Mouse (Mus musculus) splenic B cell, adult 2 months (primary cell): Measurements from ENCODE around the gene Dcst1.

Experiments
- DNase-seq: peaks from one replicate; pipeline ENCODE4 v3.0.0-alpha.2; 2011; ENCODE audit warnings: low read depth, low spot score
- H3K27me3 ChIP-seq: 2 replicates; pipeline ENCODE4 v1.6.1; 2012; ENCODE audit warnings: mild to moderate bottlenecking, low read length, moderate library complexity, mixed read lengths; ENCODE audit not compliant: control insufficient read depth, poor library complexity, insufficient read depth, severe bottlenecking
- H3K36me3 ChIP-seq: 2 replicates; pipeline ENCODE4 v1.6.1; 2012; ENCODE audit warnings: mild to moderate bottlenecking, low read length, moderate library complexity, mixed read lengths; ENCODE audit not compliant: control insufficient read depth, poor library complexity, insufficient read depth, severe bottlenecking

The Dcst1 gene

GRCm38 (mm10) chr3:89359630-89360029, 5.4 kb downstream of the Dcst1 start:
- H3K36me3 ChIP-seq: no peaks in the 10 kb centered on the region
- H3K27me3 ChIP-seq: no peaks in the 10 kb centered on the region
- no peak for DNase-seq

DNA sequence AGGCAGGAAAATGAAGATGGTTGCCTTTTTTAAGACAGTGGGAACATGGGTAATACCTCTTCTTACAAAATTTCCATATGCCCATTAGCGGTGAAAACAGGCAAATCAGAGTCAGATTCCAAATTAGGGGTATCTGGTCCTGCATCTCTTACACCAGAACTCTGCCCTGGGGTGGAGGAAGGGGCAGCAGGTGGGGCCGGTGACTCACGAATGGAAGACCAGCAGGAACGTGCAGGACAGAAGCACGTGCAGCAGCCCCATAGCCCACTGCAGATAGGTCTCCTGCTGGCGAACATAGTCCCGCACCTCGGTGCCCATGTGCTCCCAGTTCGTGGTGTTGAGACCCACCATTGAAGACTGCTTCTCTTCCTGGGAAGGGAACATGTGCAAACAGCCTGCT, 9.0 kb downstream of the Dcst1 start:
- no peaks in the 10 kb centered on the region for H3K36me3 ChIP-seq
- DNase-seq: no peak
- H3K27me3 ChIP-seq: no peaks in the 10 kb centered on the region

- DNase-seq: no peak
- no peaks in the 10 kb centered on the region for H3K27me3 ChIP-seq
- H3K36me3 ChIP-seq: no peaks in the 10 kb centered on the region
These were observed 9.5 kb downstream of the Dcst1 start for GRCm38 (mm10) chr3:89355512-89355902.

- Histone ChIP-seq H3K27me3 (no peaks in the 10 kb centered on the region), H3K36me3 (no peaks in the 10 kb centered on the region)
- DNase-seq: peak; percentile 83
These were observed 10.1 kb downstream of the Dcst1 start for GRCm38 (mm10) chr3:89354816-89355511.

- no peaks in the 10 kb centered on the region for H3K27me3 ChIP-seq
- no peaks in the 10 kb centered on the region for H3K36me3 ChIP-seq
- DNase-seq: no peak
These were observed 13.8 kb downstream of the Dcst1 start for GRCm38 (mm10) chr3:89351271-89351670.

- DNase-seq: peak; percentile 85
- no peaks in the 10 kb centered on the region for H3K36me3 ChIP-seq
- H3K27me3 ChIP-seq: no peaks in the 10 kb centered on the region
These were observed 15.1 kb downstream of the Dcst1 start, which contains the start of gene Adam15 for GRCm38 (mm10) chr3:89349869-89350501. Adam15 (minus strand) TSS chr3:89349996.

DNA sequence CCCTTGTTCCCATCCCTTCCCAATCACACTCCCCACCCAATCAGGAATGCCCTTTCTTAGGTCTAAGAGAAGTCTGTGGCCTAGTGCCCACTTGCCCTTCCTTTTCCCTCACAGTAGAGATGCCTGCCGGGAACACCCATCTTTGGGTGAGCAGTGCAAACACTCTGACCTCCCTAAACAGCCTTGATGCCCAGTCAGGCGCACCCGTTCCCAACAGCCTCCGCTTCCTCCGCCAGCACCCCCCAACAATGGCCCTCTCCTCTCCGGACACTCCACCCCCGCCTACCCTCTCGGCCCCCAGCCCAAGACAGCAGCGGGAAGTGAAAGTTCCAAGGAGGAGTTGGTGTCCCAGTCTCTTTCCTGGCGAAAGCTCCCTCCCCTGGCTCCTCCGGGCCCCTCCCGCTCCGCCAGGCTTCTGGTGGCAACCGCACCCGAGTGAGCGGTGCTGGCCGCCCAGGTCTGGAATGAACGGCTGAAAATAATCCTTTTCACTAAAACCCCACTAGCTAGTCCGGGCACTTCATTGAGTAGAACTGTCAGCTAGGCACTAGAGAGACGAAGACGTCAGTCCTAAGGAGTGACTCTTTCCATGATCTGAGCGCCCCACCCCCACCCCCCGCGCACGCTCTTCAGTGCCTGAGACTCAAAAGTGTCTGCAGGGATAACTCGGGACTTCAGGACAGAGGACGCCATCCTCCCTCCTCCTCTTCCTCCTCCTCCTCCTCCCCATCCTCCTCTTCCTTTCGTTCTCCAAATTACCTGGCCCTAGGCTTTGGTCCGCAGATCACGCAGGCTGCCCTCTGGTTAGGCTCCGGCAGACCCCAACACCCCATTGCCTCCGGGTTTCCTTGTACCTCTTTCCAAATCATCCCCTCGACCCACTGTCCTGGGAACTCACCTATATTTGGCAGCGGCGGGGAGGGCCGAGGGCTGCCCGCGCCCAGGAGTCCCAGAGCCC, 15.9 kb downstream of the Dcst1 start:
- Histone ChIP-seq H3K36me3 (no peaks in the 10 kb centered on the region), H3K27me3 (no peaks in the 10 kb centered on the region)
- DNase-seq: peak; percentile 36

DNA sequence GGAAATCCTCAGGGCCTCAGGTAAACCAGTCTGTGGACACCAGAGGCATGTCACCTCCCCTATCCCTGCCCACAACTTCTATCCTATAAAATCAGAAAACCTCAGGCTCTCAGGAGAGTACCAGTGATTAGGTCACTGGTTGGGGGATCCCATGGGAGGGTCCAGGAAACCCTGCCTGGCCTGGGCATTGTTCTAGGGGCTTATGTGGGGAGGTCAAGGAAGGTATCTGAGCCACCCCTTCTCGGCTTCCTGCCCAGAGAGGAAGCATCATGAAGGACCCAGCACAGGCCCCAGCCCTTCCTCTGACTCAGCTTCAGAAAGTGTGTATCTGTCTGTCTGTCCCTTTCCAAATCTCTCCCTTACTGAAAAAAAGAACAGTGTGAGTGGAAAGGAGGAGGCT, 17.1 kb downstream of the Dcst1 start:
- DNase-seq: no peak
- Histone ChIP-seq H3K27me3 (no peaks in the 10 kb centered on the region), H3K36me3 (no peaks in the 10 kb centered on the region)

DNA sequence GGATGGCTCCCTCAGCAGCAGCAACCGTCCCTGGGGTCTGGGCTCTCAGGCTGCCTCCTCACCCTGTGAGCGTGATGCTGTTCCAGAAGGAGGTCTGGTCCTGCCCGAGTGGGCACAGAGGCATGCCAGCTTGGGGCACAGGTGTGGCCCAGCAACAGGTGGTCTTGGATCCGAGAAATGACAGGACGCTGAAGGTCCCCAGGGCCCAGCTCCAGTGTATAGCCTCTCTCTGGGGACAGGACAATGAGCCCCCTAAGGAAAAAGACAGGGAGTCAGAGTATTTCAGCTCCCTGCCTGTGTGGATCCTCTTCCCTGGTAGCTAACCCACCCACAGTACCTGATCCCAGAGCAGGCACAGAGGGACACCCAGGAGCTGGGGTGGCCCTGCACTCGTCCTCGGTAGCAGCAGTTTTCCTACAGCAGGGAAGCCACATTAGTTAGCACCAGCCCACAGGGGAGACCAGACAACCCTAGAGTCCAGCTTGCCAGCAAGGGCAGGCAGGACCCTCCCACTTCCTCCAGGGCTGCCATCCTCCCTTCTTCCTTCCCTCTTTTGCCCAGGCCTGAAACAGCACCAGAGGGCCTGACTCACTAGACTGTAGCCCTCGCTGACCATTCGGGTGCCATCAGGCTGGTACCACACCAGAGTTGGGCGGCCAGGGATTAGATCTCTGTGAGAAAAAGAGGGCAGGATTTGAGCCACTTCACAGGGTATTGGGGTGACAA, 18.1 kb downstream of the Dcst1 start:
- no peak for DNase-seq
- Histone ChIP-seq H3K36me3 (no peaks in the 10 kb centered on the region), H3K27me3 (no peaks in the 10 kb centered on the region)

DNA sequence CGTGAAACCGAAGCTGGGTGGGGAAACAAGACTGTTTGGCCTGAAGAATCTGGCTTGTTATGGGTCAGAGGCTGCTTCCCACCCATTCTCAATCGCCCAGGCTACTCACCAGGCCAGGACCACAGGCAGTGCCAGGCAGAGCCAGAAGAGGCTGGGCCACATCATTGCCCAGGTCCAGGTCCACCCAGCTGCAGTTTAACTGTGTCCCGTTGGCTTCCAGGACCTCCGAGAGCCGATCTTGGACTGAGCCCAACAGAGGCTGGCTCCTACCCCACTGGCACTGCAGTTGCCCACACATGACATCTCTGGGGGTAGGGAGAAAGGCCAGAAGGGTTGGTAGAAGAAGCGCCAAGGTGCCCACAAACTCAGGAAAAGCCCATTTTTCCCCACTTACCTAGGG, 21.8 kb downstream of the Dcst1 start:
- no peak for DNase-seq

GRCm38 (mm10) chr3:89341794-89342193, 23.3 kb downstream of the Dcst1 start:
- no peaks in the 10 kb centered on the region for H3K36me3 ChIP-seq
- no peak for DNase-seq

More for the DNA sequence above, 21.8 kb downstream of the Dcst1 start:
- H3K27me3 ChIP-seq: no peaks in the 10 kb centered on the region
- no peaks in the 10 kb centered on the region for H3K36me3 ChIP-seq

GRCm38 (mm10) chr3:89340465-89340864, 24.6 kb downstream of the Dcst1 start:
- peak; percentile 88 for DNase-seq
- Histone ChIP-seq H3K27me3 (no peaks in the 10 kb centered on the region), H3K36me3 (no peaks in the 10 kb centered on the region)

More at GRCm38 (mm10) chr3:89341794-89342193, 23.3 kb downstream of the Dcst1 start:
- H3K27me3 ChIP-seq: no peaks in the 10 kb centered on the region

GRCm38 (mm10) chr3:89339416-89339815, 25.6 kb downstream of the Dcst1 start:
- DNase-seq: peak; percentile 75
- no peaks in the 10 kb centered on the region for H3K27me3 ChIP-seq
- no peaks in the 10 kb centered on the region for H3K36me3 ChIP-seq
